In genomic region chr6:72389941-72390771, GRCm38 (mm10) we compare ENCODE assay signal across 8 mouse cellular contexts. TPM values are rescaled to one million over a fixed set of nuclear protein-coding genes. Genes with fewer than 3 reads are reported as not detected.
DNase-seq lines count a peak whose midpoint lies in the region; ATAC-seq and TF ChIP-seq lines count a peak whose summit lies in the region.

Vamp8 (minus strand) TSS chr6:72390703.

- peak within 1 kb of the TSS; percentile 93 for H3K9ac ChIP-seq in heart, embryonic 13.5 days
- H3K9ac ChIP-seq in kidney, postnatal 0 days (ENCODE audit: low read depth, low read length) = peak within 1 kb of the TSS; percentile 83
- peak within 1 kb of the TSS; percentile 99 for H3K9ac ChIP-seq in liver, embryonic 14.5 days (replicated peaks)
- peak within 1 kb of the TSS; percentile 93 for H3K9ac ChIP-seq in stomach, embryonic 16.5 days (ENCODE audit: low read length)

- H3K4me2 ChIP-seq in heart, embryonic 13.5 days = peak within 1 kb of the TSS; percentile 82
- peak within 1 kb of the TSS; percentile 71 for H3K4me2 ChIP-seq in kidney, postnatal 0 days (ENCODE audit: low read length)
- H3K4me2 ChIP-seq in liver, embryonic 14.5 days (ENCODE audit: low read depth) = peak within 1 kb of the TSS; percentile 79
- peak within 1 kb of the TSS; percentile 85 for H3K4me2 ChIP-seq in stomach, embryonic 16.5 days (ENCODE audit: low read depth, low read length)

- ATAC-seq in erythroblast, adult 5-6 weeks (replicated peaks; ENCODE audit: low FRiP score, poor library complexity, severe bottlenecking) = peak; percentile 63
- ATAC-seq in heart, embryonic 13.5 days (ENCODE audit: extremely low read depth, insufficient number of reproducible peaks, low FRiP score, low TSS enrichment) = peak; percentile 67
- peak; percentile 83 for ATAC-seq in kidney, postnatal 0 days (replicated peaks; ENCODE audit: low FRiP score, low read depth)
- ATAC-seq in liver, embryonic 14.5 days (ENCODE audit: insufficient read depth) = peak; percentile 49
- peak; percentile 90 for ATAC-seq in stomach, embryonic 16.5 days (ENCODE audit: insufficient read depth, low FRiP score)

- H3K9me3 ChIP-seq in heart, embryonic 13.5 days = no peaks in the 10 kb centered on the region
- no peaks in the 10 kb centered on the region for H3K9me3 ChIP-seq in kidney, postnatal 0 days (replicated peaks; ENCODE audit: low read length)
- no peaks in the 10 kb centered on the region for H3K9me3 ChIP-seq in liver, embryonic 14.5 days (ENCODE audit: control insufficient read depth, low read length)
- H3K9me3 ChIP-seq in stomach, embryonic 16.5 days (replicated peaks; ENCODE audit: control insufficient read depth, low read length) = no peaks in the 10 kb centered on the region

- H3K36me3 ChIP-seq in heart, embryonic 13.5 days = peaks cover 29% of the 10 kb centered on the region
- peaks cover 5% of the 10 kb centered on the region for H3K36me3 ChIP-seq in kidney, postnatal 0 days (ENCODE audit: insufficient read depth, low read length)
- H3K36me3 ChIP-seq in liver, embryonic 14.5 days (replicated peaks; ENCODE audit: control insufficient read depth, insufficient read depth, low read depth) = peaks cover 26% of the 10 kb centered on the region
- peaks cover 6% of the 10 kb centered on the region; the same call in 1 of the 2 replicates for H3K36me3 ChIP-seq in stomach, embryonic 16.5 days (ENCODE audit: control insufficient read depth, insufficient read depth, low read length)

- H3K27ac ChIP-seq in bone marrow, adult 2 months (ENCODE audit: control insufficient read depth, insufficient read depth, low read depth, low read length, poor library complexity) = peak within 1 kb of the TSS; percentile 99
- peak within 1 kb of the TSS; percentile 98 for H3K27ac ChIP-seq in heart, embryonic 13.5 days (replicated peaks)
- H3K27ac ChIP-seq in kidney, postnatal 0 days = peak within 1 kb of the TSS; percentile 99
- peak within 1 kb of the TSS; percentile 99 for H3K27ac ChIP-seq in liver, embryonic 14.5 days
- H3K27ac ChIP-seq in stomach, embryonic 16.5 days (ENCODE audit: low read length) = peak within 1 kb of the TSS; percentile 99

- peak; percentile 74 to 76 for DNase-seq in B cell, adult 2 months
- DNase-seq in kidney, postnatal 0 days (ENCODE audit: low spot score) = peak; percentile 87
- peak in 2 of 3 experiments; percentile 58 to 72 for DNase-seq in liver, embryonic 14.5 days (ENCODE audit: low read depth in 3 of 3, low spot score in 3 of 3)
- DNase-seq in neural tube, embryonic 10.5 days (ENCODE audit: extremely low spot score, low spot score) = peak; percentile 71

- peaks cover 6% of the 10 kb centered on the region for H3K4me1 ChIP-seq in bone marrow, adult 2 months (ENCODE audit: control insufficient read depth, insufficient read depth, low read length)
- peaks cover 41% of the 10 kb centered on the region for H3K4me1 ChIP-seq in heart, embryonic 13.5 days
- H3K4me1 ChIP-seq in kidney, postnatal 0 days (replicated peaks; ENCODE audit: insufficient read depth, low read length) = peaks cover 27% of the 10 kb centered on the region; the same call in 1 of the 2 replicates
- peaks cover 36 to 48% of the 10 kb centered on the region in 2 experiments for H3K4me1 ChIP-seq in liver, embryonic 14.5 days (replicated peaks; ENCODE audit: control insufficient read depth in 2 of 2, insufficient read depth in 2 of 2, low read length in 1 of 2)
- H3K4me1 ChIP-seq in stomach, embryonic 16.5 days (ENCODE audit: control insufficient read depth, insufficient read depth, low read length) = peaks cover 35% of the 10 kb centered on the region

- peak; percentile 81 for TF ChIP-seq POLR2A in bone marrow, adult 2 months (IDR thresholded peaks at IDR 0.05; ENCODE audit: borderline replicate concordance, control insufficient read depth, low read depth, low read length)

- H3K27me3 ChIP-seq in heart, embryonic 13.5 days (replicated peaks) = no peaks in the 10 kb centered on the region
- no peaks in the 10 kb centered on the region for H3K27me3 ChIP-seq in kidney, postnatal 0 days (ENCODE audit: insufficient read depth, low read length)
- no peaks in the 10 kb centered on the region for H3K27me3 ChIP-seq in liver, embryonic 14.5 days (ENCODE audit: control insufficient read depth, insufficient read depth, low read length)
- H3K27me3 ChIP-seq in stomach, embryonic 16.5 days (ENCODE audit: control insufficient read depth, insufficient read depth, low read length) = no peaks in the 10 kb centered on the region

- no peak for TF ChIP-seq EP300 in liver, embryonic 14.5 days (IDR thresholded peaks at IDR 0.05; ENCODE audit: low read depth)

- peak within 1 kb of the TSS; percentile 93 for H3K4me3 ChIP-seq in bone marrow, adult 2 months (replicated peaks; ENCODE audit: control insufficient read depth, low read depth, low read length)
- H3K4me3 ChIP-seq in heart, embryonic 13.5 days = peak within 1 kb of the TSS; percentile 72
- peak within 1 kb of the TSS; percentile 57 for H3K4me3 ChIP-seq in kidney, postnatal 0 days (replicated peaks; ENCODE audit: low read depth, low read length)
- H3K4me3 ChIP-seq in liver, embryonic 14.5 days (ENCODE audit: insufficient read depth in 1 of 2, low read depth in 2 of 2, low read length in 2 of 2) = peak within 1 kb of the TSS; percentile 91 to 97
- peak within 1 kb of the TSS; percentile 71 for H3K4me3 ChIP-seq in stomach, embryonic 16.5 days (replicated peaks; ENCODE audit: low read length)

- TF ChIP-seq CTCF in bone marrow, adult 2 months (IDR thresholded peaks at IDR 0.05; ENCODE audit: control insufficient read depth, insufficient read depth, low read length) = peak; percentile 17; the same call in 1 of the 2 replicates
- peak; percentile 56; the same call in 1 of the 2 replicates for TF ChIP-seq CTCF in kidney, postnatal 0 days (IDR thresholded peaks at IDR 0.05; ENCODE audit: low read depth)
- peak; percentile 66 for TF ChIP-seq CTCF in liver, embryonic 14.5 days (IDR thresholded peaks at IDR 0.05; ENCODE audit: low read depth)

- under 1% methylated on average over 33 of the region's 33 CpGs for WGBS in bone marrow, adult 2 months
- WGBS in heart, embryonic 13.5 days = 0% methylated on average over 33 of the region's 33 CpGs
- WGBS in kidney, postnatal 0 days = under 1% methylated on average over 33 of the region's 33 CpGs
- WGBS in liver, embryonic 14.5 days (ENCODE audit: insufficient replicate concordance) = under 1% methylated on average over 33 of the region's 33 CpGs
- WGBS in stomach, embryonic 16.5 days = 1% methylated on average over 33 of the region's 33 CpGs

RNA-seq across cellular contexts. Expression of gene Vamp8, which starts in this region (rescaled TPM):
- polyA plus RNA-seq in bone marrow, adult 2 months (2011; ENCODE audit: insufficient read depth, insufficient read length, low replicate concordance, missing spikeins) = 483 and 542 TPM in 2 replicates
- 68.5 and 70.1 TPM in 2 replicates for total RNA-seq in erythroblast, adult 5-6 weeks (2015; ENCODE audit: low replicate concordance)
- total RNA-seq in erythroblast, adult 5-6 weeks (2017; ENCODE audit: low replicate concordance) = 91.4 and 102 TPM in 2 replicates
- polyA plus RNA-seq in heart, embryonic 13.5 days (2015; fragmentation: Nextera tagmentation; extraction: Ambion mirVana) = 127 and 150 TPM in 2 replicates
- 228 and 241 TPM in 2 replicates for polyA plus RNA-seq in kidney, postnatal 0 days (2015; fragmentation: Nextera tagmentation; extraction: Ambion mirVana)
- polyA plus RNA-seq in liver, embryonic 14.5 days (2012; rRNA removed) = 129 and 188 TPM in 2 replicates
- 266 and 276 TPM in 2 replicates for polyA plus RNA-seq in liver, embryonic 14.5 days (2014; fragmentation: Nextera tagmentation; extraction: Ambion mirVana)
- 244 and 269 TPM in 2 replicates for polyA plus RNA-seq in stomach, embryonic 16.5 days (2015; fragmentation: Nextera tagmentation; extraction: Ambion mirVana)

Comparison
In these comparisons a context has a peak if more than half of its experiments do, and no peak if none do; other contexts are left out.
1. Peak in every context shown above with its lines: DNase-seq, ATAC-seq, H3K4me3 ChIP-seq and H3K27ac ChIP-seq.